Mouse (Mus musculus): ENCODE measurements around the gene Lyplal1. TPM values are rescaled to one million over a fixed set of nuclear protein-coding genes. Genes with fewer than 3 reads are reported as not detected.

Gene Lyplal1
- 10.9 and 11.7 TPM in 2 replicates for polyA plus RNA-seq (2015; fragmentation: Nextera tagmentation; extraction: Ambion mirVana)

DNA sequence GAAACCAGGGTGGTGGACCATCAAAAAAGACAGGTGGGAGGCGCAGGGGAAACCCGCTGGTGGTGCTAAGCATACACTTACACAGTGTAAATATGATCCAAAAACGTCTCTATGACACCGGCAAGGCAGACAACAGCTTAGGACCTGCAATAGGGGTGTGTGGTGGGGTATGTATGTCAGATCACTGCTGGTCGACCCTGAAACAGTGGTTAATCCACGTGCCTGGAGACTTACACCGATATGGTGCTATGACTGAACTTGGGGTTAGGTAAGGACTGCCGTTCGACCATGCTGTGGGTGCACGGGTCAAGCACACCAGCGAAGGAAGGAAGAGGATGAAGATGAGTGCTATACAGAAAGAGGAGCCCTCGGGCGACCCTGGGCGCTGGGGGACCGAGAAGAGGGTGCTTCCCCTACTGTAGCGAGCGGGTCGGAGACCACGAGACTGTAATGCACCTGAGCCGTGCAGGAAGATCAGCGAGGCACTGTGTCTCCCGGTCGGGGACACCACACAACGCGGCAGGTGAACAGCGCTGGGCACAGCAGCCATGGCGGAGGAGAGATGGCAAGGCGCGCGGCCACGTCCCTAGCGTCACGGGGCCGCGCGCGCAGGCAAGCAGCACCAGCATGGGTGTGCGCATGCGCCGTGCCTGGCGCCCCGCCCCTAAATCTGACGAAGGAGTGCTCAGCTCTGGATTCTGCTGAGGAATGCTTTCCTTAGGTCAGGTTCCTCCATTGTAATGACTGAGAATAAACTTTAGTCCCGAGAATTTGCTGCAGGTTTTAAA lies at the start of gene Lyplal1:
TSS of gene Lyplal1 (minus strand) at position 610 of the 788 bp plus-strand sequence.
- peaks cover 9% of the 10 kb centered on the region for H3K4me1 ChIP-seq
- peak within 1 kb of the TSS; percentile 78 for H3K4me2 ChIP-seq (replicated peaks)
- H3K27me3 ChIP-seq: no peaks in the 10 kb centered on the region
- peak within 1 kb of the TSS; percentile 92 for H3K9ac ChIP-seq (replicated peaks)
- H3K4me3 ChIP-seq: peak within 1 kb of the TSS; percentile 73
- 4% methylated on average over 44 of the region's 44 CpGs for WGBS
- no peaks in the 10 kb centered on the region for H3K9me3 ChIP-seq
- peak; percentile 96 for ATAC-seq (replicated peaks)
- peak within 1 kb of the TSS; percentile 86 for H3K27ac ChIP-seq (replicated peaks)
- no peaks in the 10 kb centered on the region for H3K36me3 ChIP-seq

GRCm38 (mm10) chr1:186163616-186164015 lies 46.5 kb upstream of the Lyplal1 start:
- H3K9me3 ChIP-seq: no peaks in the 10 kb centered on the region
- no peaks in the 10 kb centered on the region for H3K27me3 ChIP-seq
- H3K27ac ChIP-seq (replicated peaks): no peak overlapping the region
- no peak for ATAC-seq (replicated peaks)
- no peak overlapping the region for H3K9ac ChIP-seq (replicated peaks)
- H3K4me1 ChIP-seq: 0 out of 2 replicates have a peak, but pooled peaks cover 3% of the 10 kb centered on the region
- 58% methylated on average over 2 of the region's 2 CpGs for WGBS
- no peak overlapping the region for H3K4me2 ChIP-seq (replicated peaks)
- no peaks in the 10 kb centered on the region for H3K36me3 ChIP-seq
- H3K4me3 ChIP-seq: no peak overlapping the region

GRCm38 (mm10) chr1:186163206-186163605 lies 46.1 kb upstream of the Lyplal1 start:
- WGBS: 62% methylated on average over 12 of the region's 12 CpGs
- ATAC-seq (replicated peaks): no peak
- H3K4me1 ChIP-seq: 0 out of 2 replicates have a peak, but pooled peaks cover 3% of the 10 kb centered on the region
- no peak overlapping the region for H3K9ac ChIP-seq (replicated peaks)
- no peaks in the 10 kb centered on the region for H3K27me3 ChIP-seq
- no peak overlapping the region for H3K4me2 ChIP-seq (replicated peaks)
- no peak overlapping the region for H3K27ac ChIP-seq (replicated peaks)
- no peak overlapping the region for H3K4me3 ChIP-seq
- H3K36me3 ChIP-seq: no peaks in the 10 kb centered on the region
- no peaks in the 10 kb centered on the region for H3K9me3 ChIP-seq

- no peak for ATAC-seq (replicated peaks)
- Histone ChIP-seq H3K4me2 (replicated peaks) (no peak overlapping the region), H3K4me3 (no peak overlapping the region), H3K36me3 (no peaks in the 10 kb centered on the region), H3K27me3 (peaks cover 3% of the 10 kb centered on the region; the same call in 1 of the 2 replicates), H3K4me1 (0 out of 2 replicates have a peak, but pooled peaks cover 3% of the 10 kb centered on the region), H3K9ac (replicated peaks) (no peak overlapping the region), H3K27ac (replicated peaks) (no peak overlapping the region), H3K9me3 (no peaks in the 10 kb centered on the region)
- WGBS: 79% methylated on average over 5 of the region's 5 CpGs
Observed at GRCm38 (mm10) chr1:186150376-186150775, 33.3 kb upstream of the Lyplal1 start.

GRCm38 (mm10) chr1:186145444-186145843 lies 28.3 kb upstream of the Lyplal1 start:
- no peak for ATAC-seq (replicated peaks)
- Histone ChIP-seq H3K9me3 (no peaks in the 10 kb centered on the region), H3K4me3 (no peak overlapping the region), H3K9ac (replicated peaks) (no peak overlapping the region), H3K4me2 (replicated peaks) (no peak overlapping the region), H3K4me1 (0 out of 2 replicates have a peak, but pooled peaks cover 6% of the 10 kb centered on the region), H3K36me3 (no peaks in the 10 kb centered on the region), H3K27me3 (peaks cover 8% of the 10 kb centered on the region; the same call in 1 of the 2 replicates), H3K27ac (replicated peaks) (no peak overlapping the region)
- WGBS: 50% methylated on average over 6 of the region's 6 CpGs

DNA sequence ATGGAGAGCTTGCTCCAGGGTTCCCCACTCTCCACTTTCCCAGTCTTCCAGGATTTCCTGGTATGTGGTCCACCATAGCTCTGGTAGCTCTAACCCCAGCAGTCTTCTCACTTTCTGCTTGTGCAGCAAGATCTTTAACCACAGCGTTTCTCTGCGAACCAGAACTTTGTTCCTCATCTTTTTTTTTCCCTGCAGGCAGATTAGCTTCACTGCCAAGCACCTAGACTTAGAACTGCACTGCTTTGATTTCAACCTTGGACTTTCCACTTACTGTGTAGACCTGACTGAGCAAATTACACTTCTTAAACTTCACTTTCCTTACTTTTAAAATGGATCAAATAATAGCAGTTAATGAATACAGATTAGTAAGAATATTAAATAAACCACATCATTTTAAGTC lies 23.1 kb upstream of the Lyplal1 start:
- Histone ChIP-seq H3K27ac (replicated peaks) (no peak overlapping the region), H3K27me3 (peaks cover 12% of the 10 kb centered on the region; the same call in 1 of the 2 replicates), H3K4me2 (replicated peaks) (no peak overlapping the region), H3K9ac (replicated peaks) (no peak overlapping the region), H3K9me3 (no peaks in the 10 kb centered on the region), H3K4me1 (0 out of 2 replicates have a peak, but pooled peaks cover under 1% of the 10 kb centered on the region), H3K4me3 (no peak overlapping the region), H3K36me3 (no peaks in the 10 kb centered on the region)
- no peak for ATAC-seq (replicated peaks)
- 89% methylated on average over 2 of the region's 2 CpGs for WGBS

DNA sequence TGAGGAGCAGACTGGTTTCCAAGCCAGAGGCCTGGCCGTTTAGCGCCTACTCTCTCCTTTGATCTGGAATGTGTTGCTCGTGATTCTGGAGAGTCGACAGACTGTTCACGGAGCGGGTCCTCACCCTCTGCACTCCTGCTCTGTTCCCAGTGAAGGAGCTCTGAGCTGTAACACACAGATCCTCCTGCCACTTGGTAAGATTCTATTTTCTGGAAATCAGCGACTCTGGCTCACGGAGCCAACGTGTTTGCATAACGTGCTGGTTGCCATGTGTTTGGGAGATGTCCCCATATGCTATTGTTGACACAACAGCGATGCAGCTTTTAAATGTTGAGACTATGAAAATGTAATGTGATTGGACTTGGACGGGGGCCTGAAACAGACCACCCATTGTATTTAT lies 20.8 kb upstream of the Lyplal1 start:
- H3K27ac ChIP-seq (replicated peaks): no peak overlapping the region
- no peak overlapping the region for H3K4me2 ChIP-seq (replicated peaks)
- no peaks in the 10 kb centered on the region for H3K36me3 ChIP-seq
- H3K4me1 ChIP-seq: no peaks in the 10 kb centered on the region
- 48% methylated on average over 12 of the region's 12 CpGs for WGBS
- no peak overlapping the region for H3K9ac ChIP-seq (replicated peaks)
- peak; percentile 82 for ATAC-seq (replicated peaks)
- no peak overlapping the region for H3K4me3 ChIP-seq
- H3K27me3 ChIP-seq: peaks cover 13% of the 10 kb centered on the region; the same call in 1 of the 2 replicates
- no peaks in the 10 kb centered on the region for H3K9me3 ChIP-seq

GRCm38 (mm10) chr1:186136636-186137380 lies 19.7 kb upstream of the Lyplal1 start:
- Histone ChIP-seq H3K9ac (replicated peaks) (no peak overlapping the region), H3K4me2 (replicated peaks) (no peak overlapping the region), H3K36me3 (no peaks in the 10 kb centered on the region), H3K27me3 (peaks cover 17% of the 10 kb centered on the region; the same call in 1 of the 2 replicates), H3K27ac (replicated peaks) (no peak overlapping the region), H3K4me1 (no peaks in the 10 kb centered on the region), H3K4me3 (no peak overlapping the region), H3K9me3 (no peaks in the 10 kb centered on the region)
- ATAC-seq (replicated peaks): no peak
- whole genome bisulfite sequencing: 77% methylated on average over 6 of the region's 6 CpGs

- ATAC-seq (replicated peaks): no peak
- Histone ChIP-seq H3K9me3 (no peaks in the 10 kb centered on the region), H3K36me3 (no peaks in the 10 kb centered on the region), H3K27ac (replicated peaks) (no peak overlapping the region), H3K4me2 (replicated peaks) (no peak overlapping the region), H3K9ac (replicated peaks) (no peak overlapping the region), H3K4me3 (no peak overlapping the region), H3K27me3 (peaks cover 11% of the 10 kb centered on the region; the same call in 1 of the 2 replicates), H3K4me1 (no peaks in the 10 kb centered on the region)
- 82% methylated on average over 3 of the region's 3 CpGs for whole genome bisulfite sequencing
Observed at GRCm38 (mm10) chr1:186131465-186131864, 14.4 kb upstream of the Lyplal1 start.

DNA sequence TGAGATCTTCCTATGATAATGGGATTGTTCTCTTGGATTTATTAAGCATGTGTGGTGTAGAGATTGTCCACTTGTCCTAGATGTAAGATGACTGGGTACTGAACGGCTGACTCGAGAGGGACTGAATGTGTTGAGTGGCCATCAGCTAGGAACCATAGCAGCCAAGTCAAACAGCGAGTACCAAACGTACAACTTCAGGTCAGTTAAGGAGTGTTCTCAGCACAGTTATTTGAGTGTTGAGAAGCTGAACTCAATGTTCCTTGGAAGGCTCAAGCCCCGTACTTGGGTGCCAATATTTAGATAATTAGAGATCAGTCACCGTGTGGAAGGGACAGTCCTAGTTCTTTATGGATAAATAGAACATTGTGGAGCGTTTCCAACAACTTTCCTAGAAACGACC lies 11.8 kb upstream of the Lyplal1 start:
- 88% methylated on average over 8 of the region's 8 CpGs for WGBS
- Histone ChIP-seq H3K36me3 (no peaks in the 10 kb centered on the region), H3K27me3 (peaks cover 9% of the 10 kb centered on the region; the same call in 1 of the 2 replicates), H3K4me3 (no peak overlapping the region), H3K27ac (replicated peaks) (no peak overlapping the region), H3K4me2 (replicated peaks) (no peak overlapping the region), H3K9ac (replicated peaks) (no peak overlapping the region), H3K4me1 (no peaks in the 10 kb centered on the region), H3K9me3 (no peaks in the 10 kb centered on the region)
- ATAC-seq (replicated peaks): no peak

DNA sequence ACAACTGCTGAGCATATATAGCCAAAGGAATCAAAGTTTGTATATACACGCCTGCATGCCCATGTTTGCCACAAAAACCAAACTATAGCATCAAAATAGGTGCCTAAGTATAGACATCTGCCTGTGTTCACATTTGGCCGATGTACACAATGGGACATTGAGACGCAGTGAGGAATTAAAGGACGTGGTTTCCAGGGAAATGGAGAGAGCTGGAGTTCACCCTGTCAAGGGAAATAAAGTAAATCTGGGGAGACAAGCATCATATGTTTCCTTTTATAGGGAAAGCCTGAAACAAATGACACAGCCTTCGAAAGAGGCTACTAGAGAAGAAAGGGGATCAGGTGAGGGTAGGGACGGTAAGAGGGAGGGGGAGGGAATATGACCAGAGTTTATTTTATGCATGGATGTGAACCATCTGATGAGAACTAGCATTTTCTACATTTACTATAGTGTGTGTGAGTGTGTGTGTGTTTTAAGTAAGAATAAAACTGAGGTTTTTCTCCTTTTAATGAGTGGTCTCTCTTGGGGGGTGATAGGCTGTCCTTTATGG lies 9.3 kb upstream of the Lyplal1 start:
- Histone ChIP-seq H3K36me3 (no peaks in the 10 kb centered on the region), H3K4me1 (no peaks in the 10 kb centered on the region), H3K4me3 (no peak overlapping the region), H3K27me3 (0 out of 2 replicates have a peak, but pooled peaks cover 3% of the 10 kb centered on the region), H3K9me3 (no peaks in the 10 kb centered on the region), H3K9ac (replicated peaks) (no peak overlapping the region), H3K4me2 (replicated peaks) (no peak overlapping the region), H3K27ac (replicated peaks) (no peak overlapping the region)
- 80% methylated on average over 6 of the region's 6 CpGs for WGBS
- no peak for ATAC-seq (replicated peaks)

- Histone ChIP-seq H3K9ac (replicated peaks) (no peak overlapping the region), H3K27me3 (0 out of 2 replicates have a peak, but pooled peaks cover 2% of the 10 kb centered on the region), H3K4me2 (replicated peaks) (no peak overlapping the region), H3K4me1 (no peaks in the 10 kb centered on the region), H3K9me3 (no peaks in the 10 kb centered on the region), H3K4me3 (no peak overlapping the region), H3K27ac (replicated peaks) (no peak overlapping the region), H3K36me3 (no peaks in the 10 kb centered on the region)
- ATAC-seq (replicated peaks): no peak
Observed at GRCm38 (mm10) chr1:186123690-186124089, 6.6 kb upstream of the Lyplal1 start.
